In the genomic region with DNA sequence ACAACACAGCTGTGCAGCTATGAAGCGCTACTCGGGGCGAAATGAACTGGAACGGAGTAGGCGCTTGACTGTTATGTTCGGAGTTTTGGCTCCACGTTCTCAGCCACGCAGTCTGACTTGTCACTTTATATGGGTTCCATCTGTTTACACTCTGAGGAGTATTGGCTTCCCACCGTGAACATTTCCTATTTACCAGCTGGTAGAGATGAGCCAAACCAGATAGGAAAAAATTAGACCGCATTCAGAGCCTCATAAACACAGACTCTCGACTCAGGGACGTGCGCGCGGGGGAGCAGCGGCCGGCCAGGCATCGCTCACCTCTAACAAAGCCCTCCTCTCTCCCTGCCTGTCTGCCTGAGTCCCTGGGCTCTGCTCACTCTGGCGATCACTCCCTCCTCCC, we compare ENCODE assay signal across 8 mouse cellular contexts.
DNase-seq lines count a peak whose midpoint lies in the region; ATAC-seq and TF ChIP-seq lines count a peak whose summit lies in the region.

No protein-coding gene starts in this region.

- DNase-seq in kidney, postnatal 0 days (ENCODE audit: low spot score), result peak; percentile 83
- DNase-seq in kidney, postnatal 25 days, result no peak
- DNase-seq in hindbrain, embryonic 14.5 days (ENCODE audit: low spot score), result peak; percentile 66
- peak; percentile 43 for DNase-seq in limb, embryonic 14.5 days (ENCODE audit: low spot score)
- DNase-seq in right cerebral cortex, postnatal 36 days (ENCODE audit: low spot score in 2 of 2), result peak; percentile 64 to 68
- no peak for DNase-seq in yolk sac, embryonic 10.5 days (ENCODE audit: low spot score)
- no peak for DNase-seq in T-cell, adult 2 months (ENCODE audit: low spot score)

- TF ChIP-seq CTCF in kidney, postnatal 0 days (IDR thresholded peaks at IDR 0.05; ENCODE audit: low read depth), result no peak

- peak overlapping the region; percentile 37 for H3K4me2 ChIP-seq in kidney, postnatal 0 days (ENCODE audit: low read length)
- peak overlapping the region; percentile 30 for H3K4me2 ChIP-seq in forebrain, embryonic 15.5 days (replicated peaks)
- H3K4me2 ChIP-seq in hindbrain, embryonic 14.5 days (replicated peaks), result peak overlapping the region; percentile 44
- H3K4me2 ChIP-seq in limb, embryonic 14.5 days (replicated peaks; ENCODE audit: low read depth, low read length, severe bottlenecking), result 0 out of 2 replicates have a peak overlapping the region, but pooled peaks have one; percentile 9

- H3K27me3 ChIP-seq in kidney, postnatal 0 days (ENCODE audit: insufficient read depth, low read length), result no peaks in the 10 kb centered on the region
- no peaks in the 10 kb centered on the region for H3K27me3 ChIP-seq in forebrain, embryonic 15.5 days
- no peaks in the 10 kb centered on the region for H3K27me3 ChIP-seq in hindbrain, embryonic 14.5 days (ENCODE audit: control insufficient read depth, insufficient read depth, low read length)
- peaks cover 14% of the 10 kb centered on the region; the same call in 1 of the 2 replicates for H3K27me3 ChIP-seq in limb, embryonic 14.5 days (ENCODE audit: control insufficient read depth, insufficient read depth, low read length)

- ATAC-seq in kidney, postnatal 0 days (replicated peaks; ENCODE audit: low FRiP score, low read depth), result peak; percentile 46; the same call in 1 of the 2 replicates
- peak; percentile 92 for ATAC-seq in forebrain, embryonic 15.5 days (replicated peaks)
- peak; percentile 76 for ATAC-seq in hindbrain, embryonic 14.5 days (ENCODE audit: low FRiP score)
- peak; percentile 67; the same call in 1 of the 2 replicates for ATAC-seq in limb, embryonic 14.5 days (ENCODE audit: low FRiP score, low read depth)

- H3K4me3 ChIP-seq in kidney, postnatal 0 days (replicated peaks; ENCODE audit: low read depth, low read length), result no peak overlapping the region
- peak overlapping the region; percentile 5; the same call in 1 of the 2 replicates for H3K4me3 ChIP-seq in forebrain, embryonic 15.5 days
- H3K4me3 ChIP-seq in hindbrain, embryonic 14.5 days (replicated peaks; ENCODE audit: low read length), result no peak overlapping the region
- H3K4me3 ChIP-seq in limb, embryonic 14.5 days (replicated peaks; ENCODE audit: low read length), result no peak overlapping the region

- no peaks in the 10 kb centered on the region for H3K4me1 ChIP-seq in kidney, postnatal 0 days (replicated peaks; ENCODE audit: insufficient read depth, low read length)
- peaks cover 35% of the 10 kb centered on the region for H3K4me1 ChIP-seq in forebrain, embryonic 15.5 days
- peaks cover 12% of the 10 kb centered on the region for H3K4me1 ChIP-seq in hindbrain, embryonic 14.5 days (replicated peaks; ENCODE audit: control insufficient read depth, insufficient read depth, low read length)
- H3K4me1 ChIP-seq in limb, embryonic 14.5 days (ENCODE audit: control insufficient read depth, insufficient read depth, low read length), result 0 out of 2 replicates have a peak, but pooled peaks cover 4% of the 10 kb centered on the region

- H3K9ac ChIP-seq in kidney, postnatal 0 days (ENCODE audit: low read depth, low read length), result no peak overlapping the region
- no peak overlapping the region for H3K9ac ChIP-seq in forebrain, embryonic 15.5 days (replicated peaks)
- no peak overlapping the region for H3K9ac ChIP-seq in hindbrain, embryonic 14.5 days
- H3K9ac ChIP-seq in limb, embryonic 14.5 days (ENCODE audit: low read depth, low read length, severe bottlenecking), result no peak overlapping the region

- no peak for TF ChIP-seq POLR2A in limb, embryonic 14.5 days (IDR thresholded peaks at IDR 0.05; ENCODE audit: borderline replicate concordance, extremely low read depth, insufficient read depth, insufficient read length)

- 2% methylated on average over 19 of the region's 19 CpGs for WGBS in kidney, postnatal 0 days
- WGBS in forebrain, embryonic 15.5 days, result 2% methylated on average over 19 of the region's 19 CpGs
- 5% methylated on average over 19 of the region's 19 CpGs for WGBS in hindbrain, embryonic 14.5 days
- 7% methylated on average over 19 of the region's 19 CpGs for WGBS in limb, embryonic 14.5 days

- peak overlapping the region; percentile 42; the same call in 1 of the 2 replicates for H3K27ac ChIP-seq in kidney, postnatal 0 days
- H3K27ac ChIP-seq in forebrain, embryonic 15.5 days (replicated peaks), result peak overlapping the region; percentile 98
- H3K27ac ChIP-seq in hindbrain, embryonic 14.5 days, result peak overlapping the region; percentile 57; the same call in 1 of the 2 replicates
- H3K27ac ChIP-seq in limb, embryonic 14.5 days (replicated peaks; ENCODE audit: low read depth, low read length), result no peak overlapping the region

- H3K36me3 ChIP-seq in kidney, postnatal 0 days (ENCODE audit: insufficient read depth, low read length), result no peaks in the 10 kb centered on the region
- H3K36me3 ChIP-seq in forebrain, embryonic 15.5 days, result no peaks in the 10 kb centered on the region
- no peaks in the 10 kb centered on the region for H3K36me3 ChIP-seq in hindbrain, embryonic 14.5 days (replicated peaks; ENCODE audit: control insufficient read depth, insufficient read depth)
- H3K36me3 ChIP-seq in limb, embryonic 14.5 days (ENCODE audit: control insufficient read depth, insufficient read depth, low read length), result no peaks in the 10 kb centered on the region

- no peaks in the 10 kb centered on the region for H3K9me3 ChIP-seq in kidney, postnatal 0 days (replicated peaks; ENCODE audit: low read length)
- no peaks in the 10 kb centered on the region for H3K9me3 ChIP-seq in forebrain, embryonic 15.5 days
- no peaks in the 10 kb centered on the region for H3K9me3 ChIP-seq in hindbrain, embryonic 14.5 days (ENCODE audit: control insufficient read depth, low read length)
- H3K9me3 ChIP-seq in limb, embryonic 14.5 days (ENCODE audit: control insufficient read depth, low read length), result no peaks in the 10 kb centered on the region

Comparison
In these comparisons a context has a peak if more than half of its experiments do, and no peak if none do; other contexts are left out.
1. DNase-seq: peak in kidney, postnatal 0 days (single experiment), hindbrain, embryonic 14.5 days (single experiment), limb, embryonic 14.5 days (single experiment) and right cerebral cortex, postnatal 36 days (2 of 2); none in kidney, postnatal 25 days (0 of 2), yolk sac, embryonic 10.5 days (single experiment) and T-cell, adult 2 months (single experiment).
2. Peak in every context shown above with its lines, with median percentiles within 50 percentile points of each other: ATAC-seq and H3K4me2 ChIP-seq.